In the genomic region with DNA sequence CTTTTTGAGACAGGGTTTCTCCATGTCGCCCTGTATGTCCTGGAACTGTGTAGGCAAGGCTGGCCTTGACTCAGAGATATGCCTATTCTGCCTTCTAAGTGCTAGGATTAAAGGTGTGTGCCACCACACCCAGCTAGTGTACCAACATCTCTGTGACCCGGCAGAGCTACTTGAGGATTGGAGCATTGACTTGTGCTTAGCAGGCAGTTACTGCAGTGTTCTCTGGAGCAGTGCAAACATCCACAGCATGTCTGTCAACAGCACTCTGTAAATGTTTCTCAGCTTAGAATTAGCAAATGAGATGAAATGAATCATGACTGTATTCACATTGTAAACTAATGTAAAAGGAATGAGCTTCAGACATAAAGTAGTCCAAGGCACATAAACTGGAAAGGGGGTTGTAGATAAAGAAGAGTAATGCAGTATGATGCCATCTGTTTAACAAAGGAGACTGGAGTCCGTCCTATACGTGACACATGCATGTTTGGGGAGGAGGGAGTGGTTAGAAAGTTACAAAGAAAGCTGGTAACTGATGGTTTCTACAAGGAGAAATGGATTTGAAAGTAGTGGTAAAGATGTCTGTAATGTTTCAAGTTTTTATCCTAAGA, we compare ENCODE assay signal across 27 mouse cellular contexts.
DNase-seq lines count a peak whose midpoint lies in the region; ATAC-seq and TF ChIP-seq lines count a peak whose summit lies in the region.
"Had no signal": no experiment of that assay in that cellular context is flagged by ENCODE, and none has a peak within 500 bp of the region (broad histone marks: within the 10 kb centered on the region; RNA-seq: fewer than 3 reads in every experiment).

No protein-coding gene starts in this region.

- ATAC-seq in Patski: peak; percentile 26
- ATAC-seq in lung, embryonic 16.5 days (ENCODE audit: low read depth): peak; percentile 76
- ATAC-seq in stomach, embryonic 15.5 days (ENCODE audit: insufficient read depth, low FRiP score, low read depth): peak; percentile 73
- ATAC-seq: forebrain, embryonic 16.5 days; liver, embryonic 12.5 days; midbrain, embryonic 16.5 days had no signal

- H3K27ac ChIP-seq in lung, embryonic 16.5 days (ENCODE audit: low read length): no peak overlapping the region
- no peak overlapping the region; the same call in 1 of the 2 replicates for H3K27ac ChIP-seq in stomach, embryonic 15.5 days
- H3K27ac ChIP-seq: embryonic facial prominence, embryonic 10.5 days; forebrain, embryonic 10.5 days; heart, adult 2 months; hindbrain, embryonic 12.5 days; layer of hippocampus, adult 2 months; limb, embryonic 12.5 days; liver, embryonic 12.5 days; macrophage; neural tube, embryonic 13.5 days had no signal

- no peak overlapping the region for H3K4me2 ChIP-seq in lung, embryonic 16.5 days (ENCODE audit: low read depth, low read length)
- H3K4me2 ChIP-seq in stomach, embryonic 15.5 days: no peak overlapping the region
- H3K4me2 ChIP-seq: hindbrain, embryonic 12.5 days; limb, embryonic 12.5 days; liver, embryonic 12.5 days; neural tube, embryonic 13.5 days had no signal

- peak; percentile 2 for DNase-seq in Muller cell, postnatal 12 days (ENCODE audit: inconsistent ontology term)
- peak; percentile 4 for DNase-seq in Patski (ENCODE audit: low read depth, low spot score)
- DNase-seq in kidney, postnatal 10 days: no peak
- no peak for DNase-seq in layer of hippocampus, postnatal 36 days
- no peak for DNase-seq in gastrocnemius, postnatal 4 days (ENCODE audit: low spot score in 2 of 2)
- DNase-seq: adrenal gland, postnatal 25 days; B cell, adult 2 months; cerebellum, adult 9-11 months; gastrocnemius, postnatal 14 days; heart, adult 2 months; kidney, adult 8-10 months; kidney, postnatal 14 days had no signal

- in situ Hi-C loops in Patski (cut with MboI; ENCODE audit: low pct_unique_long_range_greater_than_20kb): no loop called here

- TF ChIP-seq CTCF in Patski (IDR thresholded peaks at IDR 0.05): no peak

- H3K27me3 ChIP-seq in Patski: no peaks in the 10 kb centered on the region
- no peaks in the 10 kb centered on the region for H3K27me3 ChIP-seq in lung, embryonic 16.5 days (ENCODE audit: control insufficient read depth, insufficient read depth, low read depth, low read length)
- H3K27me3 ChIP-seq in stomach, embryonic 15.5 days (replicated peaks): no peaks in the 10 kb centered on the region
- H3K27me3 ChIP-seq: CH12.LX; hindbrain, embryonic 12.5 days; limb, embryonic 12.5 days; liver, embryonic 12.5 days; neural tube, embryonic 13.5 days had no signal

- no peaks in the 10 kb centered on the region for H3K9me3 ChIP-seq in lung, embryonic 16.5 days (ENCODE audit: control insufficient read depth, low read length)
- no peaks in the 10 kb centered on the region for H3K9me3 ChIP-seq in stomach, embryonic 15.5 days
- H3K9me3 ChIP-seq: embryonic facial prominence, embryonic 10.5 days; forebrain, embryonic 10.5 days; G1E; hindbrain, embryonic 12.5 days; limb, embryonic 12.5 days; liver, embryonic 12.5 days; neural tube, embryonic 13.5 days had no signal

- H3K9ac ChIP-seq in lung, embryonic 16.5 days (ENCODE audit: low read length): no peak overlapping the region
- no peak overlapping the region for H3K9ac ChIP-seq in stomach, embryonic 15.5 days
- H3K9ac ChIP-seq: hindbrain, embryonic 12.5 days; limb, embryonic 12.5 days; liver, embryonic 12.5 days; neural tube, embryonic 13.5 days had no signal

- H3K36me3 ChIP-seq in lung, embryonic 16.5 days (ENCODE audit: control insufficient read depth, insufficient read depth, low read length): no peaks in the 10 kb centered on the region
- no peaks in the 10 kb centered on the region for H3K36me3 ChIP-seq in stomach, embryonic 15.5 days
- H3K36me3 ChIP-seq: hindbrain, embryonic 12.5 days; limb, embryonic 12.5 days; neural tube, embryonic 13.5 days had no signal

- POLR2A ChIA-PET in Patski (lab: Charles Lee): interaction anchor here (0.8 kb wide), 1 partner anchor 11 kb away, joined by 3 read pairs; no protein-coding TSS in a partner anchor

- CTCF ChIA-PET in Patski (lab: Charles Lee): no interaction called here

- peaks cover 6% of the 10 kb centered on the region; the same call in 1 of the 2 replicates for H3K4me1 ChIP-seq in lung, embryonic 16.5 days (replicated peaks; ENCODE audit: control insufficient read depth, insufficient read depth, low read length)
- no peaks in the 10 kb centered on the region for H3K4me1 ChIP-seq in stomach, embryonic 15.5 days
- H3K4me1 ChIP-seq: embryonic facial prominence, embryonic 10.5 days; forebrain, embryonic 10.5 days; hindbrain, embryonic 12.5 days; limb, embryonic 12.5 days; liver, embryonic 12.5 days; neural tube, embryonic 13.5 days had no signal

- H3K4me3 ChIP-seq in lung, embryonic 16.5 days (ENCODE audit: low read length): no peak overlapping the region
- no peak overlapping the region for H3K4me3 ChIP-seq in stomach, embryonic 15.5 days (replicated peaks)
- H3K4me3 ChIP-seq: embryonic facial prominence, embryonic 10.5 days; forebrain, embryonic 10.5 days; heart, adult 2 months; hindbrain, embryonic 12.5 days; layer of hippocampus, adult 2 months; limb, embryonic 12.5 days; liver, embryonic 12.5 days; myocyte; neural tube, embryonic 13.5 days had no signal

- WGBS in lung, embryonic 16.5 days: 46% methylated on average over 4 of the region's 4 CpGs
- 64% methylated on average over 4 of the region's 4 CpGs for WGBS in stomach, embryonic 15.5 days

Comparison
In these comparisons a context has a peak if more than half of its experiments do, and no peak if none do; other contexts are left out.
1. DNase-seq: peak in Muller cell, postnatal 12 days (single experiment) and Patski (single experiment); none in kidney, postnatal 10 days (single experiment), layer of hippocampus, postnatal 36 days (0 of 2) and gastrocnemius, postnatal 4 days (0 of 2).
2. ATAC-seq: peak in every context shown above with its lines; median percentile 76 in lung, embryonic 16.5 days; 73 in stomach, embryonic 15.5 days; 26 in Patski.